Mouse (Mus musculus) stomach, postnatal 0 days (tissue): ENCODE results near the gene Garnl3. TPM values are rescaled to one million over a fixed set of nuclear protein-coding genes. Genes with fewer than 3 reads are reported as not detected.

Source experiments
- ATAC-seq: fragments of 200-750 bp; cut with Nextera tagmentation; 2 replicates; pipeline ENCODE4 v1.8.0; 2017; ENCODE audit not compliant: low FRiP score, low TSS enrichment
- DNase-seq: peaks from one replicate; pipeline ENCODE4 v3.0.0-alpha.2; 2016; ENCODE audit warnings: low spot score
- H3K27ac ChIP-seq: fragments of 300-500 bp; sonication (generic); replicated peaks from 2 replicates; pipeline ENCODE4 v1.5.1; 2014; ENCODE audit warnings: mild to moderate bottlenecking, control low read depth
- H3K27me3 ChIP-seq: fragments of 300-500 bp; sonication (generic); 2 replicates; pipeline ENCODE4 v1.6.1; 2014; ENCODE audit warnings: low read length; ENCODE audit not compliant: control insufficient read depth, insufficient read depth
- H3K36me3 ChIP-seq: fragments of 300-500 bp; sonication (generic); 2 replicates; pipeline ENCODE4 v1.6.1; 2014; ENCODE audit warnings: low read length, mixed read lengths; ENCODE audit not compliant: control insufficient read depth, insufficient read depth
- H3K4me1 ChIP-seq: fragments of 300-500 bp; sonication (generic); replicated peaks from 2 replicates; pipeline ENCODE4 v1.6.1; 2014; ENCODE audit warnings: antibody characterized with exemption; ENCODE audit not compliant: control insufficient read depth, insufficient read depth
- H3K4me2 ChIP-seq: fragments of 300-500 bp; sonication (generic); replicated peaks from 2 replicates; pipeline ENCODE4 v1.6.1; 2014; ENCODE audit warnings: low read depth, mild to moderate bottlenecking, control low read depth, moderate library complexity
- H3K4me3 ChIP-seq: fragments of 300-500 bp; sonication (generic); 2 replicates; pipeline ENCODE4 v1.5.1; 2014; ENCODE audit warnings: low read depth, low read length, control low read depth
- H3K9ac ChIP-seq: fragments of 300-500 bp; sonication (generic); 2 replicates; pipeline ENCODE4 v1.6.1; 2014; ENCODE audit warnings: mild to moderate bottlenecking, low read length, control low read depth, mixed read lengths
- H3K9me3 ChIP-seq: fragments of 300-500 bp; sonication (generic); 2 replicates; pipeline ENCODE4 v1.6.1; 2016; ENCODE audit warnings: low read length; ENCODE audit not compliant: control insufficient read depth
- CTCF ChIP-seq: IDR thresholded peaks from 2 replicates; pipeline ENCODE4 v1.5.1; 2016; ENCODE audit warnings: antibody characterized with exemption, low read depth, mild to moderate bottlenecking, moderate library complexity
- EP300 ChIP-seq: optimal IDR thresholded peaks from 2 replicates; pipeline ENCODE3; 2016; ENCODE audit warnings: antibody characterized with exemption
- WGBS: fragments of 180-500 bp; shearing (Covaris S2); extraction: QIAGEN DNeasy Blood & Tissue Kit; methylation state at CpG from one replicate; pipeline ENCODE4 v1.1.7; 2014; 5-methylcytosine and 5-hydroxymethylcytosine counted together
- polyA plus RNA-seq: library from polyadenylated mRNA; unstranded; fragments of >200 nt; fragmentation: Nextera tagmentation; extraction: Ambion mirVana; gene quantifications from 2 replicates; pipeline ENCODE4 v1.2.1, GENCODE M21; 2015

Gene Garnl3
- polyA plus RNA-seq, 1 experiment from 2014 or later = 5.6 TPM

DNA sequence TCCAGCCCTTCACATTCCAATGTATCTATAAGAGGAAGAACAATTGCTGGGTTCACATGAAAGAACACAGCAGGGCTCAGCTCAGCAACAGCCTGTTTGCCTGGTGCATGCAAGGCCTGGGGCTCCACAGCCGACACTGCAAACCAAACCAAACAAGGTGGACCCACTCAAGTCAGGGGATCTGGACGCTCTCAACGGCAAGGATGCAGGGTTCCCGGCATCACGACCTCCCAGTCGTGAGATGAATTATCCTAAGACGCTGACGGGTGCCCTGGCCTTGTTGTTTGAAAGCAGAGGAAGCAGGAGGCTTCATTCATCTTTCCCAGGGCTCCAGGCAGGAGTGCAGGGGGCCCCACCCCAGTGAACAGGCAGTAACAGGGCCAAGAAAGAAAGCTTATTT, 145.6 kb downstream of the Garnl3 start:
- DNase-seq (no peak), ATAC-seq (no peak)
- H3K4me1 ChIP-seq = no peaks in the 10 kb centered on the region; the same call in 1 of the 2 replicates
- H3K27ac ChIP-seq = no peak overlapping the region
- H3K36me3 ChIP-seq = no peaks in the 10 kb centered on the region
- H3K4me2 ChIP-seq = no peak overlapping the region
- TF ChIP-seq EP300 = no peak
- no peak for TF ChIP-seq CTCF
- WGBS = 48% methylated on average over 8 of the region's 8 CpGs
- no peak overlapping the region for H3K9ac ChIP-seq
- no peak overlapping the region for H3K4me3 ChIP-seq
- H3K27me3 ChIP-seq = no peaks in the 10 kb centered on the region
- no peaks in the 10 kb centered on the region for H3K9me3 ChIP-seq

DNA sequence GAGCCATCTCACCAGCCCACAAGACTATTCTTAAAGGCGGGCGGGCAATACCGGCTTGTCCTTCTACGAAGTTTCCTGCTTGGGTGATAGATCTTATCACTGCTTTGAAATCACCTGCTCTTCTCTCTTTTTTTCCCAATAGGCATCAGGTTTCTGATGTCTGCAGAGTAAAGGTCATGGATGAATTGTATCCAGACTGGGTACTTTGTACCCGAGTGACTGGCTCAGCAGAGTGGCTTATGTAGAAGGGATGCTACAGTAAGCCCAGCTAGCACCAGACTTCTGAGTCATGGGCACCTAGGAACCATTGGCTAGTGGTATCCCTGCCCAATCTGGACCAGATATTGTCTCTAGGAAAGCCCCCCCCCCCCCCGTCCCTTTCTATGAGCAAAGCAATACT, 147.8 kb downstream of the Garnl3 start:
- 49% methylated on average over 6 of the region's 6 CpGs for WGBS
- ATAC-seq = no peak
- H3K9ac ChIP-seq = no peak overlapping the region
- no peak overlapping the region for H3K4me3 ChIP-seq
- no peaks in the 10 kb centered on the region for H3K36me3 ChIP-seq
- no peaks in the 10 kb centered on the region; the same call in 1 of the 2 replicates for H3K4me1 ChIP-seq
- no peaks in the 10 kb centered on the region for H3K27me3 ChIP-seq
- no peak for DNase-seq
- no peaks in the 10 kb centered on the region for H3K9me3 ChIP-seq
- TF ChIP-seq CTCF (no peak), EP300 (no peak)
- H3K4me2 ChIP-seq = no peak overlapping the region
- H3K27ac ChIP-seq = no peak overlapping the region

DNA sequence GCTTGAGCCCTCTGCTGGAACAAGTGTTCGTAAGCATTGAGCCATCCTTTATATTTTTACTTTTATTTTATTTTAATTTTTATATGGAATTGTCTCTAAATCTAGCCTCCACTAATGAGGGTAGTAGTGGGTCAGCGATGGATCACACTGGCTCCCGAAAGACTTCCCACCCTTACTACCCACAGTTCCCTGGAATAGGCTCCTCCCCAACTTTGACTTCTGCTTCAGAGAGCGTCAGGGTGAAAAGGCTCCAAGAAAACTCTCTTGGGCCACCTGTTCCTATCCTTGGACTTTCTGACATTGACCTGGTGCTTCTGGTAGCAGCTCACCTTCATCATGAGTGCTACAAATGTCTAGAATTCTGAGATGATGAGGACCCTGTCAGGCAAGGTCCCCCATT, 148.8 kb downstream of the Garnl3 start:
- Histone ChIP-seq H3K9me3 (no peaks in the 10 kb centered on the region), H3K4me1 (no peaks in the 10 kb centered on the region; the same call in 1 of the 2 replicates), H3K4me3 (peak overlapping the region; percentile 73; the same call in 1 of the 2 replicates), H3K27ac (no peak overlapping the region), H3K4me2 (peak overlapping the region; percentile 100), H3K27me3 (no peaks in the 10 kb centered on the region), H3K36me3 (no peaks in the 10 kb centered on the region), H3K9ac (0 out of 2 replicates have a peak overlapping the region, but pooled peaks have one; percentile 27)
- TF ChIP-seq EP300 (no peak), CTCF (no peak)
- ATAC-seq (no peak), DNase-seq (no peak)
- WGBS = 3% methylated on average over 4 of the region's 4 CpGs

DNA sequence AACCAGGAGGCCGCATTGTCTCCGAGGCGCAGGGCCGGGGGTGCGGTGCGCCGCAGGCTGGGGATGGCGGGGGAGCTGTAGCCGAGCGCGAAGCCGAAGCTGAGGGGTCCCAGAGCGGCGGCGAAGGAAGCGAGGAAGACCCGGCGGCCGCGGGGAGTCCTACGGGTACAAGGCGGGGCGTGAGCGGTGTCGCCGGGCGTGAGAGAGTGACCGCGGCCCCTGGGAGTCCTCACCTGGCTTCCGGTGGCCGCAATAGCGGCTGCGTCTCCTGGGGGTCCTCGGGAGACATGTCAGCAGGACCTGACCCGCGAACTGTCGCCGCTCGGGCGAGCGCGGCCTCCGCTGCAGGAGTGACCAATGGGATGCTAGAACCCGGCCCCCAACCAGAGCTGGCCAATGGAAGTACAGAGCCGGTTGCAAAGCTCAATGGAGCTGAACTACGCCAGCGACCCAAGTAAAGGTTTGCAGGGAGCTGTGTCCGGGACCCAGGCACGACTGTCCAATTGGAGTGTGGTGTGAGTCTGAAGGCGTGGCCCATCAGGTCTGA, 149.7 kb downstream of the Garnl3 start, which contains the start of gene Slc2a8:
Gene Slc2a8, minus strand, starts transcription at position 359 of the 547 bp plus-strand sequence.
- no peaks in the 10 kb centered on the region for H3K9me3 ChIP-seq
- peak; percentile 97 for ATAC-seq
- TF ChIP-seq CTCF (no peak), EP300 (no peak)
- H3K27me3 ChIP-seq = no peaks in the 10 kb centered on the region
- no peak within 1 kb of the TSS for H3K27ac ChIP-seq
- no peaks in the 10 kb centered on the region for H3K36me3 ChIP-seq
- peak within 1 kb of the TSS; percentile 100 for H3K4me2 ChIP-seq
- no peaks in the 10 kb centered on the region; the same call in 1 of the 2 replicates for H3K4me1 ChIP-seq
- peak within 1 kb of the TSS; percentile 73 for H3K4me3 ChIP-seq
- under 1% methylated on average over 50 of the region's 50 CpGs for WGBS
- peak within 1 kb of the TSS; percentile 82 for H3K9ac ChIP-seq
- DNase-seq = peak; percentile 90

DNA sequence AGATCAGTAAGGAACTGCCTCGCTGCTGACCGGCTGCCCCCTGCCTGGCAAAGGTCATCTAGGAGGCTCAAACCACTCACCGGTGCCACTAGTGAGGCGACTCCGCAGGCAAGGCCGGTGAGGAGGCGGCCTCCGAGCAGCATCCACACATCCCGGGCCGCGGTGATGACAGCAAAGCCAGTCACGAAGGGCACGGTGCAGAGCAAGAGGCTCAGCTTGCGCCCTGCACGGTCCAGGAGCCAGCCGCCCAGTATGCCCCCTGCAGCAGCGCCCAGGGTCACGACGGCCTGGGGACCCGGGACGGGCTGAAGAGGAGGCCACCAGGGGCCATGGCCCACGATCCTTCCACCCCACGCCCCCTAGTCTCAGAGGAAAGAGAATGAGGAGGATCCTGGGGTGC, 150.2 kb downstream of the Garnl3 start:
- Histone ChIP-seq H3K27me3 (no peaks in the 10 kb centered on the region), H3K4me2 (peak overlapping the region; percentile 100), H3K4me3 (peak overlapping the region; percentile 73), H3K9ac (peak overlapping the region; percentile 82), H3K4me1 (no peaks in the 10 kb centered on the region; the same call in 1 of the 2 replicates), H3K9me3 (no peaks in the 10 kb centered on the region), H3K36me3 (no peaks in the 10 kb centered on the region), H3K27ac (no peak overlapping the region)
- WGBS = 1% methylated on average over 23 of the region's 23 CpGs
- DNase-seq (peak; percentile 30), ATAC-seq (peak; percentile 22)
- no peak for TF ChIP-seq EP300
- TF ChIP-seq CTCF = no peak; the same call in none of the 2 replicates

DNA sequence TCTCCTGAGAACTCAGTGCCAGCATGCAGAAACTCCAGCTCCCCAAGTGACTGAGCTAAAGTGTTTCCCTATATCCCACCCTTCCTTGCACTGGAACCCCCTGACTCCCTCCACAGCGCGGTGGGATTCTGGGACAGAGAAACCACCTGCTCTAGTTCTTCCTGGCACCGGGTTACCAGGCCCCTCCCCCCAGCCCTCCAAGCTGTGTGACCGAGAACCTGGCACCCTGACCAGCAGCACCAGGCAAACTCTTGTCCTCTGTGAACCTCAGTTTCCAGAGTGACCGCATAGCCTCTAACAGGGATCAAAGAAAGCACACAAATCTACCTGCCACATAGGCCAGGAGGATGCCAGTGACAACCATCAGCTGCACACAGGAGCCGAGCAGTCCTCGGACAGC, 151.8 kb downstream of the Garnl3 start:
- no peak for DNase-seq
- Histone ChIP-seq H3K27me3 (no peaks in the 10 kb centered on the region), H3K4me2 (no peak overlapping the region), H3K36me3 (no peaks in the 10 kb centered on the region), H3K4me3 (no peak overlapping the region), H3K27ac (no peak overlapping the region), H3K9ac (no peak overlapping the region), H3K4me1 (no peaks in the 10 kb centered on the region; the same call in 1 of the 2 replicates), H3K9me3 (no peaks in the 10 kb centered on the region)
- TF ChIP-seq EP300 = no peak
- no peak for TF ChIP-seq CTCF
- whole genome bisulfite sequencing = 85% methylated on average over 7 of the region's 7 CpGs
- ATAC-seq = no peak
